Mouse (Mus musculus) forebrain, embryonic 15.5 days (tissue): ENCODE measurements around the gene Mecp2. TPM values are rescaled to one million over a fixed set of nuclear protein-coding genes. Genes with fewer than 3 reads are reported as not detected.
"Not testable (repeated sequence)": the region's sequence is repeated elsewhere in the genome, so short reads cannot be mapped to it uniquely, and the experiment has no call there.

Source experiments
- ATAC-seq: fragments of 200-750 bp; cut with Nextera tagmentation; replicated peaks from 2 replicates; pipeline ENCODE4 v1.8.0; 2017; ENCODE audit warnings: mild to moderate bottlenecking, moderate TSS enrichment, moderate library complexity
- H3K27ac ChIP-seq: fragments of 300-500 bp; sonication (generic); replicated peaks from 2 replicates; pipeline ENCODE4 v1.5.1; 2015; ENCODE audit warnings: mild to moderate bottlenecking, inconsistent platforms
- H3K27me3 ChIP-seq: fragments of 300-500 bp; sonication (generic); 2 replicates; pipeline ENCODE4 v1.6.1; 2015; ENCODE audit warnings: inconsistent platforms
- H3K36me3 ChIP-seq: fragments of 300-500 bp; sonication (generic); 2 replicates; pipeline ENCODE4 v1.6.1; 2015; ENCODE audit warnings: mild to moderate bottlenecking, inconsistent platforms
- H3K4me1 ChIP-seq: fragments of 300-500 bp; sonication (generic); 2 replicates; pipeline ENCODE4 v1.6.1; 2015; ENCODE audit warnings: inconsistent platforms
- H3K4me2 ChIP-seq: fragments of 300-500 bp; sonication (generic); replicated peaks from 2 replicates; pipeline ENCODE4 v1.6.1; 2015; ENCODE audit warnings: mild to moderate bottlenecking, inconsistent platforms
- H3K4me3 ChIP-seq: fragments of 300-500 bp; sonication (generic); 2 replicates; pipeline ENCODE4 v1.5.1; 2015; ENCODE audit warnings: mild to moderate bottlenecking, inconsistent platforms
- H3K9ac ChIP-seq: fragments of 300-500 bp; sonication (generic); replicated peaks from 2 replicates; pipeline ENCODE4 v1.6.1; 2015; ENCODE audit warnings: mild to moderate bottlenecking, inconsistent platforms
- H3K9me3 ChIP-seq: fragments of 300-500 bp; sonication (generic); 2 replicates; pipeline ENCODE4 v1.6.1; 2016; ENCODE audit warnings: inconsistent platforms
- WGBS: fragments of 180-500 bp; shearing (Covaris S2); methylation state at CpG from one replicate; pipeline ENCODE4 v1.1.7; 2015; ENCODE audit warnings: mixed read lengths; 5-methylcytosine and 5-hydroxymethylcytosine counted together
- polyA plus RNA-seq: library from polyadenylated mRNA; unstranded; fragments of >200 nt; fragmentation: Nextera tagmentation; extraction: Ambion mirVana; gene quantifications from 2 replicates; pipeline ENCODE4 v1.2.1, GENCODE M21; 2015

Gene Mecp2
- 15.9 and 16.4 TPM in 2 replicates for polyA plus RNA-seq

- not testable (repeated sequence) for H3K4me3 ChIP-seq, H3K4me2 ChIP-seq, H3K9ac ChIP-seq, H3K36me3 ChIP-seq, H3K27ac ChIP-seq, ATAC-seq, H3K27me3 ChIP-seq, H3K9me3 ChIP-seq, H3K4me1 ChIP-seq
- 50% methylated on average over 1 of the region's 1 CpGs for WGBS
These were observed at the start of gene Mecp2 for GRCm38 (mm10) chrX:74135263-74135662. Gene Mecp2, minus strand, starts transcription at chrX:74135363.

GRCm38 (mm10) chrX:74176959-74177358 is 41.8 kb upstream of the Mecp2 start, which contains the start of gene Tktl1:
Gene Tktl1, plus strand, starts transcription at chrX:74177259.
- no peak within 1 kb of the TSS for H3K4me3 ChIP-seq
- H3K27me3 ChIP-seq = no peaks in the 10 kb centered on the region
- H3K36me3 ChIP-seq = no peaks in the 10 kb centered on the region
- 91% methylated on average over 17 of the region's 17 CpGs for WGBS
- no peaks in the 10 kb centered on the region for H3K4me1 ChIP-seq
- H3K9me3 ChIP-seq = no peaks in the 10 kb centered on the region
- no peak within 1 kb of the TSS for H3K4me2 ChIP-seq
- H3K27ac ChIP-seq = no peak within 1 kb of the TSS
- H3K9ac ChIP-seq = no peak within 1 kb of the TSS
- ATAC-seq = no peak

GRCm38 (mm10) chrX:74167738-74168137 is 32.6 kb upstream of the Mecp2 start, which contains the start of gene Tex28:
Gene Tex28, minus strand, starts transcription at chrX:74167838.
- no peaks in the 10 kb centered on the region for H3K27me3 ChIP-seq
- H3K9me3 ChIP-seq = no peaks in the 10 kb centered on the region
- 100% methylated on average over 1 of the region's 1 CpGs for WGBS
- no peak within 1 kb of the TSS for H3K27ac ChIP-seq
- no peaks in the 10 kb centered on the region for H3K4me1 ChIP-seq
- no peak within 1 kb of the TSS for H3K4me2 ChIP-seq
- no peak within 1 kb of the TSS for H3K9ac ChIP-seq
- H3K36me3 ChIP-seq = no peaks in the 10 kb centered on the region
- no peak within 1 kb of the TSS for H3K4me3 ChIP-seq
- no peak for ATAC-seq

- H3K36me3 ChIP-seq = no peaks in the 10 kb centered on the region
These were observed 8.0 kb downstream of the Mecp2 start, which contains the start of gene Opn1mw for GRCm38 (mm10) chrX:74127164-74127563. Gene Opn1mw, plus strand, starts transcription at chrX:74127464.

GRCm38 (mm10) chrX:74124975-74125374 is 10.2 kb downstream of the Mecp2 start:
- 45% methylated on average over 2 of the region's 2 CpGs for WGBS
- no peak for ATAC-seq

More at GRCm38 (mm10) chrX:74127164-74127563, 8.0 kb downstream of the Mecp2 start, which contains the start of gene Opn1mw:
- Histone ChIP-seq H3K27ac (no peak within 1 kb of the TSS), H3K4me1 (no peaks in the 10 kb centered on the region), H3K9me3 (no peaks in the 10 kb centered on the region), H3K4me3 (no peak within 1 kb of the TSS), H3K9ac (no peak within 1 kb of the TSS), H3K4me2 (no peak within 1 kb of the TSS), H3K27me3 (no peaks in the 10 kb centered on the region)
- no peak for ATAC-seq

GRCm38 (mm10) chrX:74115511-74115910 is 19.7 kb downstream of the Mecp2 start:
- 0 out of 2 replicates have a peak, but pooled peaks have one; percentile 58 for ATAC-seq
- Histone ChIP-seq H3K4me3 (peak overlapping the region; percentile 30), H3K27me3 (no peaks in the 10 kb centered on the region), H3K36me3 (no peaks in the 10 kb centered on the region), H3K4me1 (no peaks in the 10 kb centered on the region), H3K9me3 (no peaks in the 10 kb centered on the region), H3K4me2 (peak overlapping the region; percentile 37), H3K27ac (no peak overlapping the region), H3K9ac (no peak overlapping the region)
- WGBS = 21% methylated on average over 10 of the region's 10 CpGs

More at GRCm38 (mm10) chrX:74124975-74125374, 10.2 kb downstream of the Mecp2 start:
- Histone ChIP-seq H3K4me3 (no peak overlapping the region), H3K27ac (no peak overlapping the region), H3K9ac (no peak overlapping the region), H3K27me3 (no peaks in the 10 kb centered on the region), H3K36me3 (no peaks in the 10 kb centered on the region), H3K9me3 (no peaks in the 10 kb centered on the region), H3K4me1 (no peaks in the 10 kb centered on the region), H3K4me2 (no peak overlapping the region)

GRCm38 (mm10) chrX:74114036-74114435 is 21.1 kb downstream of the Mecp2 start:
- Histone ChIP-seq H3K4me1 (no peaks in the 10 kb centered on the region), H3K27ac (no peak overlapping the region), H3K27me3 (no peaks in the 10 kb centered on the region), H3K4me3 (no peak overlapping the region), H3K9me3 (no peaks in the 10 kb centered on the region), H3K9ac (no peak overlapping the region), H3K4me2 (no peak overlapping the region), H3K36me3 (no peaks in the 10 kb centered on the region)
- no peak for ATAC-seq

- Histone ChIP-seq H3K9ac (no peak overlapping the region), H3K36me3 (no peaks in the 10 kb centered on the region), H3K4me1 (no peaks in the 10 kb centered on the region), H3K27ac (no peak overlapping the region), H3K4me2 (no peak overlapping the region), H3K4me3 (no peak overlapping the region), H3K9me3 (no peaks in the 10 kb centered on the region), H3K27me3 (no peaks in the 10 kb centered on the region)
- no peak for ATAC-seq
- 58% methylated on average over 3 of the region's 3 CpGs for WGBS
These were observed 26.4 kb downstream of the Mecp2 start for GRCm38 (mm10) chrX:74108747-74109146.

- H3K36me3 ChIP-seq = no peaks in the 10 kb centered on the region
- no peaks in the 10 kb centered on the region for H3K9me3 ChIP-seq
- H3K27me3 ChIP-seq = no peaks in the 10 kb centered on the region
- no peak for ATAC-seq
- no peak overlapping the region for H3K9ac ChIP-seq
- no peak overlapping the region for H3K27ac ChIP-seq
- H3K4me2 ChIP-seq = no peak overlapping the region
- no peak overlapping the region for H3K4me3 ChIP-seq
- 68% methylated on average over 2 of the region's 2 CpGs for WGBS
- no peaks in the 10 kb centered on the region for H3K4me1 ChIP-seq
These were observed 29.2 kb downstream of the Mecp2 start for GRCm38 (mm10) chrX:74105916-74106315.

- H3K27me3 ChIP-seq = no peaks in the 10 kb centered on the region
- no peak for ATAC-seq
- no peak overlapping the region for H3K27ac ChIP-seq
- H3K36me3 ChIP-seq = no peaks in the 10 kb centered on the region
- no peak overlapping the region for H3K4me3 ChIP-seq
- 58% methylated on average over 4 of the region's 4 CpGs for WGBS
- H3K4me1 ChIP-seq = no peaks in the 10 kb centered on the region
- H3K9ac ChIP-seq = no peak overlapping the region
- no peaks in the 10 kb centered on the region for H3K9me3 ChIP-seq
- no peak overlapping the region for H3K4me2 ChIP-seq
These were observed 31.5 kb downstream of the Mecp2 start for GRCm38 (mm10) chrX:74103457-74104188.

- Histone ChIP-seq H3K27me3 (no peaks in the 10 kb centered on the region), H3K4me2 (no peak overlapping the region), H3K9ac (no peak overlapping the region), H3K4me3 (no peak overlapping the region), H3K4me1 (no peaks in the 10 kb centered on the region), H3K27ac (no peak overlapping the region), H3K9me3 (no peaks in the 10 kb centered on the region), H3K36me3 (no peaks in the 10 kb centered on the region)
- ATAC-seq = no peak
- 76% methylated on average over 1 of the region's 1 CpGs for WGBS
These were observed 40.0 kb downstream of the Mecp2 start for GRCm38 (mm10) chrX:74095130-74095529.

GRCm38 (mm10) chrX:74085601-74086038 is 49.5 kb downstream of the Mecp2 start:
- peak; percentile 99 for ATAC-seq
- Histone ChIP-seq H3K27ac (peak overlapping the region; percentile 98), H3K9me3 (no peaks in the 10 kb centered on the region), H3K4me3 (peak overlapping the region; percentile 54), H3K36me3 (no peaks in the 10 kb centered on the region), H3K4me2 (peak overlapping the region; percentile 42), H3K4me1 (peaks cover 18% of the 10 kb centered on the region), H3K9ac (peak overlapping the region; percentile 77), H3K27me3 (no peaks in the 10 kb centered on the region)
- WGBS = 12% methylated on average over 26 of the region's 27 CpGs
